Mouse (Mus musculus) CH12.LX (cell line): ENCODE data around the gene Chm. TPM values are rescaled to one million over a fixed set of nuclear protein-coding genes. Genes with fewer than 3 reads are reported as not detected.
A peak's percentile ranks its signal among the peaks of the same experiment; 100 is the strongest.

Experiments
- DNase-seq: peaks from one replicate; pipeline ENCODE4 v3.0.0-alpha.2; 2013; ENCODE audit errors: extremely low read depth
- H3K27ac ChIP-seq: 2 replicates; pipeline ENCODE4 v1.5.1; 2012; ENCODE audit warnings: low read depth, mild to moderate bottlenecking, control low read depth, moderate library complexity; ENCODE audit not compliant: insufficient read depth
- H3K27me3 ChIP-seq: replicated peaks from 2 replicates; pipeline ENCODE3; 2012; ENCODE audit warnings: inconsistent platforms
- H3K36me3 ChIP-seq, 2 experiments: replicated peaks in 1 of 2; 2 replicates each; pipeline versions ENCODE3 to v1.6.1; 2012; ENCODE audit warnings: inconsistent platforms in 1 of 2, low read length in 1 of 2, mild to moderate bottlenecking in 1 of 2, mixed read lengths in 1 of 2, moderate library complexity in 1 of 2; ENCODE audit not compliant: control insufficient read depth in 1 of 2, insufficient read depth in 1 of 2
- H3K4me1 ChIP-seq, 2 experiments: 2 replicates each; pipeline ENCODE4 v1.6.1; 2012; ENCODE audit warnings: inconsistent platforms in 1 of 2, moderate library complexity in 1 of 2; ENCODE audit not compliant: insufficient read depth in 2 of 2, control insufficient read depth in 1 of 2
- H3K4me2 ChIP-seq: 2 replicates; pipeline ENCODE4 v1.6.1; 2012; ENCODE audit warnings: low read depth, mild to moderate bottlenecking, control low read depth; ENCODE audit not compliant: poor library complexity, insufficient read depth, severe bottlenecking
- H3K4me3 ChIP-seq, 3 experiments: fragments of 150-350 bp in 1 of 3; sonication (generic) in 1 of 3; replicated peaks in 1 of 3; 2 replicates each; pipeline versions ENCODE3 to v1.5.1; 2011 to 2012; ENCODE audit warnings: low read depth in 2 of 3, low read length in 2 of 3, mild to moderate bottlenecking in 2 of 3, moderate library complexity in 2 of 3, control low read depth in 1 of 3, improper control_type of control experiment in 1 of 3, inconsistent platforms in 1 of 3, mixed read lengths in 1 of 3; ENCODE audit not compliant: poor library complexity in 1 of 3
- H3K79me2 ChIP-seq: replicated peaks from 2 replicates; pipeline ENCODE4 v1.6.1; 2012; ENCODE audit warnings: mild to moderate bottlenecking, moderate library complexity; ENCODE audit not compliant: control insufficient read depth, poor library complexity, insufficient read depth, severe bottlenecking; ENCODE audit errors: extremely low read depth
- H3K9ac ChIP-seq: 2 replicates; pipeline ENCODE4 v1.6.1; 2012; ENCODE audit warnings: low read depth, mild to moderate bottlenecking, control low read depth, moderate library complexity; ENCODE audit not compliant: insufficient read depth
- H3K9me3 ChIP-seq: replicated peaks from 2 replicates; pipeline ENCODE3; 2012; ENCODE audit warnings: low read length, inconsistent platforms, mixed read lengths
- BHLHE40 ChIP-seq: IDR thresholded peaks from 2 replicates; pipeline ENCODE4 v1.6.1; 2011; ENCODE audit warnings: mild to moderate bottlenecking, low read depth, low read length, improper control_type of control experiment
- CHD1 ChIP-seq: IDR thresholded peaks from 2 replicates; pipeline ENCODE4 v1.6.1; 2012; ENCODE audit warnings: low read depth, low read length, improper control_type of control experiment, inconsistent platforms
- CHD2 ChIP-seq: IDR thresholded peaks from 2 replicates; pipeline ENCODE4 v1.6.1; 2011; ENCODE audit warnings: low read length, improper control_type of control experiment
- CTCF ChIP-seq, 2 experiments: IDR thresholded peaks in 1 of 2; conservative IDR thresholded peaks in 1 of 2; 2 replicates each; pipeline ENCODE4 v1.5.1; 2011 to 2012; ENCODE audit warnings: low read depth in 2 of 2, low read length in 2 of 2, improper control_type of control experiment in 1 of 2, inconsistent platforms in 1 of 2, mild to moderate bottlenecking in 1 of 2, moderate library complexity in 1 of 2
- E2F4 ChIP-seq: IDR thresholded peaks from 2 replicates; pipeline ENCODE4 v1.6.1; 2011; ENCODE audit warnings: low read depth, low read length, improper control_type of control experiment; ENCODE audit not compliant: insufficient replicate concordance
- ELF1 ChIP-seq: IDR thresholded peaks from 2 replicates; pipeline ENCODE4 v1.6.1; 2014; ENCODE audit warnings: low read depth, mild to moderate bottlenecking, inconsistent platforms, low read length, improper control_type of control experiment
- EP300 ChIP-seq: IDR thresholded peaks from 2 replicates; pipeline ENCODE4 v1.6.1; 2011; ENCODE audit warnings: low read length, improper control_type of control experiment
- ETS1 ChIP-seq: conservative IDR thresholded peaks from 2 replicates; pipeline ENCODE4 v1.6.1; 2012; ENCODE audit warnings: low read depth, mild to moderate bottlenecking, inconsistent platforms, low read length, improper control_type of control experiment, moderate library complexity
- GABPA ChIP-seq: IDR thresholded peaks from 2 replicates; pipeline ENCODE4 v1.6.1; 2012; ENCODE audit warnings: low read depth, low read length, improper control_type of control experiment, inconsistent platforms; ENCODE audit not compliant: insufficient replicate concordance
- HCFC1 ChIP-seq: IDR thresholded peaks from 2 replicates; pipeline ENCODE4 v1.6.1; 2012; ENCODE audit warnings: low read depth, mild to moderate bottlenecking, inconsistent platforms, low read length, improper control_type of control experiment
- IRF4 ChIP-seq: IDR thresholded peaks from 2 replicates; pipeline ENCODE4 v1.6.1; 2014; ENCODE audit warnings: low read depth, mild to moderate bottlenecking, inconsistent platforms, low read length, improper control_type of control experiment
- JUN ChIP-seq: IDR thresholded peaks from 2 replicates; pipeline ENCODE4 v1.6.1; 2011; ENCODE audit warnings: low read depth, mild to moderate bottlenecking, low read length, improper control_type of control experiment, moderate library complexity; ENCODE audit not compliant: insufficient read depth
- JUND ChIP-seq: conservative IDR thresholded peaks from 2 replicates; pipeline ENCODE4 v1.6.1; 2011; ENCODE audit warnings: low read depth, low read length, improper control_type of control experiment
- KAT2A ChIP-seq: IDR thresholded peaks from 2 replicates; pipeline ENCODE4 v1.6.1; 2012; ENCODE audit warnings: low read length, improper control_type of control experiment, inconsistent platforms; ENCODE audit not compliant: insufficient replicate concordance
- MAFK ChIP-seq: IDR thresholded peaks from 2 replicates; pipeline ENCODE4 v1.6.1; 2011; ENCODE audit warnings: low read length, improper control_type of control experiment; ENCODE audit not compliant: insufficient replicate concordance
- MAX ChIP-seq: IDR thresholded peaks from 2 replicates; pipeline ENCODE4 v1.6.1; 2011; ENCODE audit warnings: low read length, improper control_type of control experiment
- MAZ ChIP-seq: IDR thresholded peaks from 2 replicates; pipeline ENCODE4 v1.6.1; 2012; ENCODE audit warnings: low read depth, mild to moderate bottlenecking, inconsistent platforms, low read length, improper control_type of control experiment, moderate library complexity
- MEF2A ChIP-seq: IDR thresholded peaks from 2 replicates; pipeline ENCODE4 v1.6.1; 2014; ENCODE audit warnings: low read depth, mild to moderate bottlenecking, inconsistent platforms, low read length, improper control_type of control experiment, borderline replicate concordance
- MXI1 ChIP-seq: IDR thresholded peaks from 2 replicates; pipeline ENCODE4 v1.6.1; 2011; ENCODE audit warnings: mild to moderate bottlenecking, low read depth, low read length, improper control_type of control experiment
- MYC ChIP-seq: IDR thresholded peaks from 2 replicates; pipeline ENCODE4 v1.6.1; 2011; ENCODE audit warnings: low read depth, mild to moderate bottlenecking, improper control_type of control experiment, low read length
- NELFE ChIP-seq: IDR thresholded peaks from 2 replicates; pipeline ENCODE4 v1.6.1; 2011; ENCODE audit warnings: low read depth, low read length, improper control_type of control experiment
- NRF1 ChIP-seq: IDR thresholded peaks from 2 replicates; pipeline ENCODE4 v1.6.1; 2014; ENCODE audit warnings: low read depth, mild to moderate bottlenecking, inconsistent platforms, low read length, improper control_type of control experiment, moderate library complexity
- PAX5 ChIP-seq: IDR thresholded peaks from 2 replicates; pipeline ENCODE4 v1.6.1; 2012; ENCODE audit warnings: low read length, inconsistent platforms, mixed read lengths
- POLR2A ChIP-seq: IDR thresholded peaks from 2 replicates; pipeline ENCODE4 v1.6.1; 2011; ENCODE audit warnings: low read depth, mild to moderate bottlenecking, improper control_type of control experiment, low read length
- POLR2AphosphoS2 ChIP-seq: IDR thresholded peaks from 2 replicates; pipeline ENCODE4 v1.6.1; 2011; ENCODE audit warnings: low read depth, low read length, improper control_type of control experiment
- RAD21 ChIP-seq: IDR thresholded peaks from 2 replicates; pipeline ENCODE4 v1.6.1; 2011; ENCODE audit warnings: low read depth, mild to moderate bottlenecking, low read length, improper control_type of control experiment, moderate library complexity
- RCOR1 ChIP-seq: conservative IDR thresholded peaks from 2 replicates; pipeline ENCODE4 v1.6.1; 2012; ENCODE audit warnings: low read depth, mild to moderate bottlenecking, inconsistent platforms, low read length, improper control_type of control experiment
- SIN3A ChIP-seq: IDR thresholded peaks from 2 replicates; pipeline ENCODE4 v1.6.1; 2012; ENCODE audit warnings: low read length, improper control_type of control experiment, inconsistent platforms
- SMC3 ChIP-seq: IDR thresholded peaks from 2 replicates; pipeline ENCODE4 v1.6.1; 2011; ENCODE audit warnings: low read depth, low read length, improper control_type of control experiment
- TBP ChIP-seq: conservative IDR thresholded peaks from 2 replicates; pipeline ENCODE4 v1.6.1; 2011; ENCODE audit warnings: low read depth, low read length, improper control_type of control experiment
- TCF12 ChIP-seq: IDR thresholded peaks from 2 replicates; pipeline ENCODE4 v1.6.1; 2014; ENCODE audit warnings: low read depth, mild to moderate bottlenecking, inconsistent platforms, low read length, improper control_type of control experiment
- UBTF ChIP-seq: IDR thresholded peaks from 2 replicates; pipeline ENCODE4 v1.6.1; 2012; ENCODE audit warnings: low read depth, mild to moderate bottlenecking, inconsistent platforms, low read length, improper control_type of control experiment, moderate library complexity
- USF1 ChIP-seq: IDR thresholded peaks from 2 replicates; pipeline ENCODE4 v1.6.1; 2014; ENCODE audit warnings: low read depth, mild to moderate bottlenecking, inconsistent platforms, low read length, improper control_type of control experiment
- USF2 ChIP-seq: conservative IDR thresholded peaks from 2 replicates; pipeline ENCODE4 v1.6.1; 2011; ENCODE audit warnings: low read depth, low read length, improper control_type of control experiment
- ZC3H11A ChIP-seq: IDR thresholded peaks from 2 replicates; pipeline ENCODE4 v1.6.1; 2012; ENCODE audit warnings: low read depth, mild to moderate bottlenecking, inconsistent platforms, low read length, improper control_type of control experiment
- ZKSCAN1 ChIP-seq: IDR thresholded peaks from 2 replicates; pipeline ENCODE4 v1.6.1; 2012; ENCODE audit warnings: low read depth, inconsistent platforms, low read length, improper control_type of control experiment, borderline replicate concordance
- ZMIZ1 ChIP-seq: IDR thresholded peaks from 2 replicates; pipeline ENCODE4 v1.6.1; 2012; ENCODE audit warnings: low read depth, mild to moderate bottlenecking, inconsistent platforms, low read length, improper control_type of control experiment
- ZNF384 ChIP-seq: IDR thresholded peaks from 2 replicates; pipeline ENCODE4 v1.6.1; 2012; ENCODE audit warnings: low read depth, low read length, improper control_type of control experiment, inconsistent platforms
- dilution Hi-C: fragments of 300-500 bp; cut with MboI; formaldehyde crosslinking; loops from 2 replicates; pipeline ENCODE4 v1.14.3; 2020; ENCODE audit warnings: low sequenced_read_pairs; ENCODE audit not compliant: extremely low pct_unique_long_range_greater_than_20kb, extremely low pct_ligation_motif_present
- in situ Hi-C: fragments of 300-500 bp; cut with MboI; formaldehyde crosslinking; loops from 3 replicates; pipeline ENCODE4 v1.14.3; 2019; ENCODE audit warnings: low sequenced_read_pairs, low pct_ligation_motif_present, low pct_unique_long_range_greater_than_20kb, mixed read lengths
- polyA plus RNA-seq: library from polyadenylated mRNA; unstranded; fragments of >175 nt; gene quantifications from 2 replicates; pipeline ENCODE4 v1.2.1, GENCODE M21; 2012; ENCODE audit warnings: low read depth; ENCODE audit not compliant: insufficient read length
- total RNA-seq, 2 experiments: library from RNA; depleted of rRNA; stranded (reverse); fragments of 300-350 nt in 1 of 2; fragments of >200 nt in 1 of 2; gene quantifications; 2 replicates each; pipeline ENCODE4 v1.2.3; 2012 to 2014

The Chm gene
- total RNA-seq (2012; rRNA removed) (7.0 and 8.4 TPM in 2 replicates), total RNA-seq (2014; rRNA removed) (25.7 and 33.6 TPM in 2 replicates), polyA plus RNA-seq (9.2 and 12.5 TPM in 2 replicates)

GRCm38 (mm10) chrX:113185230-113185985, at the start of gene Chm:
TSS of gene Chm (minus strand) at chrX:113185517.
- Histone ChIP-seq H3K27ac (no peak within 1 kb of the TSS), H3K9ac (peak within 1 kb of the TSS; percentile 68), H3K79me2 (peaks cover 6% of the 10 kb centered on the region; the same call in 1 of the 2 replicates), H3K9me3 (no peaks in the 10 kb centered on the region), H3K4me2 (peak within 1 kb of the TSS; percentile 29; the same call in 1 of the 2 replicates), H3K4me1 (no peaks in the 10 kb centered on the region), H3K36me3 (no peaks in the 10 kb centered on the region), H3K4me3 (peak within 1 kb of the TSS; percentile 61 to 80 (median 74)), H3K27me3 (no peaks in the 10 kb centered on the region)
- dilution Hi-C loops = no loop called here
- in situ Hi-C loops = no loop called here
- TF ChIP-seq SMC3 (no peak), ELF1 (peak; percentile 63), KAT2A (peak; percentile 84; the same call in 1 of the 2 replicates), BHLHE40 (peak; percentile 48), ETS1 (no peak), PAX5 (no peak), MEF2A (no peak), GABPA (no peak; the same call in 1 of the 2 replicates), UBTF (no peak), MXI1 (no peak), ZKSCAN1 (no peak), ZC3H11A (no peak), CHD2 (no peak), ZMIZ1 (no peak), USF1 (peak; percentile 75), SIN3A (no peak), CHD1 (no peak), HCFC1 (peak; percentile 95), MAFK (no peak), MAZ (no peak), MYC (no peak; the same call in 1 of the 2 replicates), MAX (no peak), JUN (no peak), TBP (0 out of 2 replicates have a peak, but pooled peaks have one; percentile 60), IRF4 (no peak), NRF1 (peak; percentile 33; the same call in 1 of the 2 replicates), NELFE (peak; percentile 43; the same call in 1 of the 2 replicates), POLR2A (peak; percentile 49; the same call in 1 of the 2 replicates), USF2 (peak; percentile 72), RCOR1 (no peak), RAD21 (no peak), TCF12 (peak; percentile 48), CTCF (conservative IDR thresholded peaks at IDR 0.05 in 1 of 2, IDR thresholded peaks at IDR 0.05 in 1 of 2; ENCODE audit: low read depth in 2 of 2, low read length in 2 of 2) (no peak), E2F4 (no peak), ZNF384 (no peak), JUND (no peak), POLR2AphosphoS2 (no peak), EP300 (no peak)
- DNase-seq = peak; percentile 71
